Mouse (Mus musculus) brown adipose tissue, adult 24 weeks (tissue): ENCODE measurements at regions not wholly inside any gene's neighbourhood (a gene's known extent, or its start where the extent isn't known, plus 50 kb on each side); places are given as distances from the start of the nearest gene placed in this dataset.

ENCODE experiments used
- H3K27ac ChIP-seq: fragments of 200-500 bp; replicated peaks from 2 replicates; pipeline ENCODE4 v1.5.1; 2012; ENCODE audit warnings: low read depth, mild to moderate bottlenecking, low read length
- H3K4me1 ChIP-seq: fragments of 200-500 bp; 2 replicates; pipeline ENCODE4 v1.6.1; 2012; ENCODE audit warnings: low read length, mixed read lengths; ENCODE audit not compliant: control insufficient read depth, insufficient read depth, insufficient read length
- H3K4me3 ChIP-seq: fragments of 200-500 bp; 2 replicates; pipeline ENCODE4 v1.5.1; 2012; ENCODE audit warnings: low read depth, mild to moderate bottlenecking, low read length, moderate library complexity; ENCODE audit not compliant: insufficient read depth

DNA sequence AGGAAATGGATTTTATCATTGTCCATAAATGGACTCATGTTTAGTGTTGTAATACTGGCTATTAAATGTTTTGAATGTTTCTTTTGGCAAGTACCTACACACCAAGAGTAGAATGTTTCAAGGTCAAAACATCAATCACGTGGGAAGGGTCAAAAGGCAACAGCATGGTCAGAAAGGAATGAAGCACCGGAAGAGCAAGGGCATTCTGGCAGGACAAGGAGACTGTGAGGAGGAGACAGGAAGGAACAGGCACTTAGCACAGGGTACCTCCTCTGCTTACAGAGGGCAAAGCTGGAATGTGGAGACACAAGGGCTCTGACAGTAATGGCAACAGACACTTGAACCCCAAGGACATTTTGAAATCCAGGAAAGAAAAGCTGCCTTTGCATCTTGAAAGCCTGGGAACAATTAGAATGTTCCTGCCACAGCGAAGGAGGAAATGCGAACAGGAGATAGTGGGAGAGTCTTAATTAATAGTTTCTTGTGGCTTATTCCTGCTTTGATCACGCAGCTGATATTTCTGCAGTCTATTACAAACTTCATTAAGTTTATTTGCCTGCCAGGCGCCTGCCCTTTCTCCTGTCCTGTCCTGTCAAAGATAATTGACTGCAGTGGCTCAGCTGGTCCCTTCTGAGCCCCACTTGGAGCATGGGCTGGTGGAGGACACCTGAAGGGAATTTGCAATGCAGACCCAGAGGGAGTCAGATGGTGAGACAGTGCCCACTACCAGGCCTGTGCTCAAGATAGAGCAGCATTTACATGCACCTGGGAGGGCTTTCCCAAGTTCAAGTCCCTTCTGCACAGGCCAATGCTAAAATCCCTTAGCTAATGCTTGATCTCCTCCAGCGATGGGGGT lies 151.2 kb upstream of the Kcnd3 start:
- H3K4me3 ChIP-seq = no peak overlapping the region
- no peak overlapping the region for H3K27ac ChIP-seq
- no peaks in the 10 kb centered on the region for H3K4me1 ChIP-seq

- Histone ChIP-seq H3K27ac (no peak overlapping the region), H3K4me3 (no peak overlapping the region), H3K4me1 (no peaks in the 10 kb centered on the region)
These were observed 144.5 kb upstream of the Kcnd3 start for GRCm38 (mm10) chr3:105307676-105308075.

DNA sequence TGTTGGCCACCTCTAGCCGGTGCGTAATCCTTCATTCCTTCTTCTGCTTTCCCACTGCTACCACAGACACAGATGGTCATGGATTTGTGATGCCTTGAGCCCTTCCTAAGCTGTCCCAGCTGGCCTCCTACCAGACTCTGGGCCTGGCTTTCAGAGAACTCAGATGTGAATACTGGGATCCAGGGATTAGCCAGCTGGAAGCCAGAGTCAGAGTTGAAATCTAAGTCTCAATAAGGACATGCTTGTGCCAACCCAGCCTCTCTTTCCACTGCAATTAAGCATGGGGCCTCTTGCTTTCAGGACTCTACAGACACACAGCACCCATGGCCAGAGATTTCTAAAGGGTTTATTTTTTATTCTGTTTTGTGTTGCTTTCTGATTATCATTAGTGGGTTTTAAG lies 143.1 kb upstream of the Kcnd3 start:
- Histone ChIP-seq H3K4me3 (no peak overlapping the region), H3K27ac (no peak overlapping the region), H3K4me1 (no peaks in the 10 kb centered on the region)

DNA sequence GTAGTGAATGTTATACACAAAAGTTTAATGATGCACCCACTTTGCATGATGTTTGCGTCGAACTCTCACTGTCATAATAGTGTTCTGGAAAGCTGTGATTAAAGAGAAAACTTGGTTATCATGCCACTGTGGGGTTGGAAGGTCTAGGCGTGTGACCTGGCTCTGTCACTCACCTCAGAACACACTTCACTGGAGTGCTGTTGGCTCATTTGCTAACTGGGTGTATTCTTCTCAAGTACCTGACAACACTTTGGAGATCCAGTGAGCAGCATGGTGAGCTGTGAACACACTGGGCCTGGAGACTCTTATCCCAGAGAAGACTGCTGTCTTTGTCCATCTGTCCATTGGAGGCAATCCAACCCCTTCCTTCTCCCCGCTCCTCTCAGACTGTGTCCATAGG lies 98.9 kb upstream of the Kcnd3 start:
- Histone ChIP-seq H3K4me1 (no peaks in the 10 kb centered on the region), H3K4me3 (no peak overlapping the region), H3K27ac (no peak overlapping the region)

DNA sequence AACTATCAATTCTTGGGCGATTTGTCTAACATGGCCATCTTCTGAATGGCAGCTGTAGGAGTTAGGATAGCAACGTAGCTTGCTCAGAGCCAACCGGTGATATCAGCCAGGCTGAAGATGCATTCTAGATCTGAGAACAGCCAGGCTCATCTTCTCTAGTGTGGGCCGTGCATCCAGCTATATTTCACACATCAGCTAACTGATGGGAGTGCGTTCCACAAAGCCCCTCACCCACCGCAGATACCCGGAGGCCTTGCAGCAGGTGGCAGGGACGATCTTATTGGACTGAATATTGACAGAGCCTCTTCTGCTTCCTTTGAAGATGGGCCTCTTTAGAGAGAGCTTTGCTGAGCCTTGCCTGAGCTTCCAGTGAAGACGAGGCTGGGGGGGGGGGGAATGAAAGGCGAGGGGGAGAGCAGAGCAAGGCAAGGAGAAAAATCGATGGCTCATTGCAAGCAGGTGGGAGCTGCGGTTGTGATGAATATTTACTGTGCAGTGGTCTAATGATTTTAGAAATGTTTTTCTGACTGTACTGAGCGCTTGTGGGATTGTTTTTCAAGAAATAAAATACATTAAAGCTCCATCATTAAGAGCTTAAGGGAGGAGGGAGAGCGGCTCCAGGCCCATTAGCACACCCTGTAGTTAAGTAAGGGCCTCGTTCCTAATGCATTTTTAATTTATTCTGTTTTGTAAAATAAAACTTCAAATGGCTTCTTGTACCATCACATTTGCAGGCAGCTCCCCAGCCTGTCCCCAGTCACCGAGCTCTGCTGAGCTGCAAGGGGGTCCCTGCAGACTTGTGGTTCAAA lies 97.8 kb upstream of the Kcnd3 start:
- no peaks in the 10 kb centered on the region for H3K4me1 ChIP-seq
- H3K27ac ChIP-seq = no peak overlapping the region
- H3K4me3 ChIP-seq = no peak overlapping the region

GRCm38 (mm10) chr3:105357511-105357910 lies 94.6 kb upstream of the Kcnd3 start:
- Histone ChIP-seq H3K4me3 (no peak overlapping the region), H3K27ac (no peak overlapping the region), H3K4me1 (no peaks in the 10 kb centered on the region)

DNA sequence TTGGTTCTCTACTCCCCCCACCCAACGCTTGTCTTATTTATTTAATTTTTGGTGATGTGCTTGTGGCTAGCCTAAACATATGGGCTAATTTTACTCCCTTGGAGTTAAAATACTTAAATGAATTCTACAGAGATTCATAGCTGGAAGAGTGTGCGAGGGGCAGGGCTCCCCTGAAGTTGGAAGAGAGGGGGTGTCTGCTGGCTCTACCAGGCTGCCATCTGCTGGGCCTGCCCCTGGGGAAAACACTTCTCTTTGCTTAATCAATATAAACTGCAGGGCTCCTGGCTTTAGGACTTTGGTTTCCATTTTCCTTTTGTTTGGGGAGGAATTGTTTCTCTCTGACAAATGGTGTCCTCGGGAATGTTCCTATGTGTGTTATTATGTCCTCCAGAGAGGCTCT lies 92.5 kb upstream of the Kcnd3 start:
- H3K4me1 ChIP-seq = no peaks in the 10 kb centered on the region
- no peak overlapping the region for H3K27ac ChIP-seq
- no peak overlapping the region for H3K4me3 ChIP-seq

DNA sequence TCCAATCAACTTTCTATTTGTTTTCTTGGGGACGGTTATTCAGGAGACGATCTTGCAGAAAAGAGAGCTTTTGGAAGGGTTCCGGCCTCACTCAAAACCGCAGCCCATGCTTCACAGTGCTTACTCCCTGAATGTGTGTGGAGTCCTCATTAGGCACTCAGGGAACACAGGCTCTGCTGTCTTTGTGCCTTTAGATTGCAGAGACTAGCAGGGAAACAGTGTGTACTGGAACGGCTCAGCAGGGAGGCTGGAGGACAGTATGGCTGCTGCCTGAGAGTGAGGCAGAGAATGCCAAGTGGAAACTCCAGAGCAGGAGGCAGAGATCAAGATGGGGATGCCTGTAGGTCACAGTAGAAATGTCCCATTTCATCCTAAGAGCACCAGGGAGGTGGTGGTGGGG lies 87.4 kb upstream of the Kcnd3 start:
- Histone ChIP-seq H3K4me3 (no peak overlapping the region), H3K27ac (no peak overlapping the region), H3K4me1 (no peaks in the 10 kb centered on the region)

DNA sequence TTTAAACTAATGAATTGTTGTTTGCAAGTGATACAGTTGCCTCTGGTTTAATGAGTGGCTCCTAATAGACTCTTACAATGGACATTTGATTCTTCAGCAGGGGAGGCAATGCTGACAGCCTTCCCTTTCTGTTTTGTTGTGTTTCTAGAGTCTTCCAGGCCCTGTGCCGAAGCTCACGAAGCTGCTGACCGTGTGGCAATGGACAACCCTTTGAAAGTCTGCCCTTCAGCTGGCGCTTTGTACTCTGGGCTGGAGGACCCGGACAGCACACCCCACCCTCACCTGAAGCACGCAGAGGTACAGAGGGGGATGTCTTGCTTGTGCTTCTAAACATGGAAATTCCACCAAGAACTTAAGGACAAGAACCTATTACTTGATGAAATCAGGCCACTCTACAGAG lies 85.3 kb upstream of the Kcnd3 start:
- no peaks in the 10 kb centered on the region for H3K4me1 ChIP-seq
- H3K27ac ChIP-seq = no peak overlapping the region
- H3K4me3 ChIP-seq = no peak overlapping the region

GRCm38 (mm10) chr3:105367972-105368371 lies 84.2 kb upstream of the Kcnd3 start:
- H3K4me1 ChIP-seq = no peaks in the 10 kb centered on the region
- no peak overlapping the region for H3K27ac ChIP-seq
- no peak overlapping the region for H3K4me3 ChIP-seq

- Histone ChIP-seq H3K27ac (no peak overlapping the region), H3K4me1 (no peaks in the 10 kb centered on the region), H3K4me3 (no peak overlapping the region)
These were observed 79.7 kb upstream of the Kcnd3 start for GRCm38 (mm10) chr3:105372371-105372828.

DNA sequence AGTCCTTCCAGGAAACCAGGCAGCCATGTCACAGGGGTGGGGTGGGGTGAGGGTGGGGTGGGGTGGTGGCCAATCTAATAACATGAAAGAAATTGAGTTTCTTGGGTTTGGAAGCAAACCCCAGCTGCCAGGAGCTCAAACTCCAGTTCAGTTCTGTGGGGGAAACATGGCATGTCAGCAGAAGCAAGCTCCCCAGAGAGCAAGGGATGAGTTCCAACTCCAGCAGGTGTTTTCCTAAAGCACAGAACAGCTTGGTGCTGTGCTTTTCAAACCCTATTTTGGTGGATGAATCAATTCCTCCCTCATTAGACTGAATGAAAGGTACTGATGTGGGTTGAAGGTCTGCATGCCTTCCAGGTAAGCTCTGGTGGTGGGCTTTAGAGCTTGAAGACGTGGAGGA lies 77.8 kb upstream of the Kcnd3 start:
- H3K27ac ChIP-seq = no peak overlapping the region
- no peak overlapping the region for H3K4me3 ChIP-seq
- no peaks in the 10 kb centered on the region for H3K4me1 ChIP-seq

DNA sequence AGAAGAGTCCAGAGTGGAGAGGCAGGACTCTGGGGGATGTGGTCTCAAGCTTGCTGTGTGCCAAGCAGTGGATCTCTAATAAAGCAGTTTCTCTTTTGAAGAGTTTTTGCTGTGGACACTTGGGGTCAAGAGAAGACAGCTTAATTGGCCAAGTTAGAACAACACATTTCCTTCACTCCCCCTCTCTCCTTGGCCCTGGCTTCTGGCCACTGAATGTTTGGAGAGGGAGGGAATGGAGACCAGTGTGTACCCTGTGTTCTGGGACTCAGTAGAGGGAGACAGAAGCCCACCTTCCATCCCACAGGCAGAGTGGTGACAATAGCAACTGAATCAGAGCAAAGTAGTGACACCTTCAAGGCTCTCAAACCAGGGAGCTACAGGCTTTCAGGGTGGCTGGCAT lies 77.3 kb upstream of the Kcnd3 start:
- Histone ChIP-seq H3K4me1 (no peaks in the 10 kb centered on the region), H3K4me3 (no peak overlapping the region), H3K27ac (no peak overlapping the region)

DNA sequence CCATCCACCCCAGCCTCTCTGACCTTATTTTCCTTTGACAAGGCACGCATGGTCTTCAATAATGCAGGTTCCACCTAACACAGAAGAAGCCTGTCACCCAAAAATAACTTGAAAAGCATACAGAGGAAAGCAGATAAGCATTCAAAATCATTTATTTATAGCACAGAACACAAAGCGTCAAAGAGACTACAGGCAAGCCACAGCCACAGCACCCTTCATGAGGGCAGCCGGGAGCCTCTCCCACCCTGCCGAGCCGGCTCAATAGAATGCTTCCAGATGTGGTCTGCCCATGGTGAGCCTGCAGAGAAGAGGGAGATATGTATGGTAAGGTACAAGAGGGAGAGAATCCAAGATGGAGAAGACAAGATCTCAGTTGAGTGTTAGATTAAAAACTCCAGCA lies 76.7 kb upstream of the Kcnd3 start:
- no peak overlapping the region for H3K27ac ChIP-seq

DNA sequence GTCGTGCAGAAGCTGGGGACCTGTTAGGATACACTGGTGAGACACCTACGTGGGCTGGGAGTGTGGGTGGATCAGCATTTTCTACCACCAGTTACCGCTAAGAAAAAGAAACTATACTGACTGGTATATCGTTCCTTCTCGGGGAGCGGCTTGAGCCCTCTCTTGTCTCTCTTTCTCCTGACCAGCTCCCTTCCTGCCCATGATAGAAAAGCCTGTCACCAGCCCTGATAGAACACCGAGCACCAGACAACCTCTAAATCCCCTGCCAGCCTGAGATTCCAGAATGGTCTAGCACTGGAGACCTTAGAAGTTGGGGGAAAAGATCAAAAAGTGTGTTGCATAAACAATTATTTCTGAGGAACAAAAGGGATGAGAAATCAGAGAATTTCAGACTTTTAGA lies 76.3 kb upstream of the Kcnd3 start:
- Histone ChIP-seq H3K4me3 (no peak overlapping the region), H3K27ac (no peak overlapping the region), H3K4me1 (no peaks in the 10 kb centered on the region)

More for the DNA sequence above, 76.7 kb upstream of the Kcnd3 start:
- H3K4me1 ChIP-seq = no peaks in the 10 kb centered on the region
- no peak overlapping the region for H3K4me3 ChIP-seq

DNA sequence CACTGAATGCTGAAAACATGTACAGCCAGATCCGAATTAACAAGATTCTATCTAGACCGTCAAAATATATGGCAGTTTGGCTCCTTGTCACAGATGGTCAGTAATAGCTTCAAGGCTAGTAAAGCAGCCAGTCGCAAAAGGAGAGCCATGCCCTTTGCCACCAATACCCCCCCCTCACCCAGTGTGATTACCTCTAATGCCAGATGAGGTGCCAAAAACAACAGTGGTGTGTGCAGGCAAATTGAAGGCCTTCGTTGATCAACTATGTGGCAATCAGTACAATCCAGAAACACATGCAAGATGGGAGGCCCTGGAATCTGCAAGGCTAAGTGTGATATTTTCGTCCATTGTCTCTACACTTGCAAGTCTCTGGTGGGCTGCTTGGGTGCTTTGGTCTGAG lies 75.8 kb upstream of the Kcnd3 start:
- H3K27ac ChIP-seq = no peak overlapping the region
- H3K4me1 ChIP-seq = no peaks in the 10 kb centered on the region
- no peak overlapping the region for H3K4me3 ChIP-seq
